Mouse (Mus musculus): ENCODE results near the gene Sik1.
A peak's percentile ranks its signal among the peaks of the same experiment; 100 is the strongest.

Sik1 gene

GRCm38 (mm10) chr17:31831866-31832576 is 23.6 kb downstream of the Sik1 start:
- DNase-seq (ENCODE audit: low spot score), result no peak

GRCm38 (mm10) chr17:31831097-31831865 is 24.3 kb downstream of the Sik1 start:
- DNase-seq (ENCODE audit: low spot score), result no peak

GRCm38 (mm10) chr17:31830506-31831075 is 25.0 kb downstream of the Sik1 start:
- DNase-seq (ENCODE audit: low spot score), result no peak

GRCm38 (mm10) chr17:31828916-31829315 is 26.7 kb downstream of the Sik1 start:
- DNase-seq (ENCODE audit: low spot score), result no peak

DNA sequence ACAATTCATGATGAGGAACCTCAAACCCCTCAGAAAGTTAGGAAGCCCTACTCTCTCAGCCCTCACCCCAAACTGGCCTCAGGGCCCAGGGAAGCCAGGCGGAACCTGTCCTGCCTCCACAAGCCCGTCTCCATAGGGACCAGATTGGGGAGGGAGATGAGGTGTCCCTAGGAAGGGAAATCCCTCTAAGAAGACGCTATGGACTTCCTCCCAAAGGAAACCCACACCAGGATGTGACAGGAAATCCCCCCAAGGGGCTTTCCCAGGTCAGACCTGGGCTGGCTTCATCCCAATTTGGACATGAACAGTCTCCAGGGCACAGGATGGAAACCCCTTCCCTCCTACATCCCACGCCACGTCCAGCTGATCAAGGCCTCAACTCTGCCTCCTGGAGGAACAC is 27.5 kb downstream of the Sik1 start:
- no peak for DNase-seq (ENCODE audit: low spot score)

DNA sequence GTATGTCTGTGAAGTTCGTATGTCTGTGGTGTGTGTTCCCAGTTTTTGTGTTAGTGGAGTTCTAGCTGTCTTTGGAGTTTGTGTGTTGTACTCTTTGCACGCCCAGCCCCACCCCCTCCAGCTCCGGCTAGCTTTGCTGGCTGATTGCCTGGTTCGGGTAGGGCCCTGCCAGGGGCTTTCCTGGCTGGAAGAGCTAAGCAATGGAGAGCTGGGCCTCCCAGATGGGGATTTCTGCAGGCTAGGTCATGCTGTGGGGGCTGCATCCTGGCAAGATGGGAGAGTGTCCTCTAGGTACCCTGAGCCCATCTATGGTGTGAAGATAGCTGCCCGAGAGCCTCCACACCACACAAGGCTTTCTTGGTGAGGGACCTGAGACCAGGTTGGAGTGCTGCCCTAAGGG is 28.4 kb downstream of the Sik1 start:
- DNase-seq (ENCODE audit: low spot score), result peak; percentile 58

GRCm38 (mm10) chr17:31826669-31827068 is 28.9 kb downstream of the Sik1 start:
- DNase-seq (ENCODE audit: low spot score), result no peak

GRCm38 (mm10) chr17:31825678-31826077 is 29.9 kb downstream of the Sik1 start:
- no peak for DNase-seq (ENCODE audit: low spot score)

GRCm38 (mm10) chr17:31824812-31825211 is 30.8 kb downstream of the Sik1 start:
- no peak for DNase-seq (ENCODE audit: low spot score)

- DNase-seq (ENCODE audit: low spot score), result no peak
Observed at GRCm38 (mm10) chr17:31821136-31821933, 34.3 kb downstream of the Sik1 start.

DNA sequence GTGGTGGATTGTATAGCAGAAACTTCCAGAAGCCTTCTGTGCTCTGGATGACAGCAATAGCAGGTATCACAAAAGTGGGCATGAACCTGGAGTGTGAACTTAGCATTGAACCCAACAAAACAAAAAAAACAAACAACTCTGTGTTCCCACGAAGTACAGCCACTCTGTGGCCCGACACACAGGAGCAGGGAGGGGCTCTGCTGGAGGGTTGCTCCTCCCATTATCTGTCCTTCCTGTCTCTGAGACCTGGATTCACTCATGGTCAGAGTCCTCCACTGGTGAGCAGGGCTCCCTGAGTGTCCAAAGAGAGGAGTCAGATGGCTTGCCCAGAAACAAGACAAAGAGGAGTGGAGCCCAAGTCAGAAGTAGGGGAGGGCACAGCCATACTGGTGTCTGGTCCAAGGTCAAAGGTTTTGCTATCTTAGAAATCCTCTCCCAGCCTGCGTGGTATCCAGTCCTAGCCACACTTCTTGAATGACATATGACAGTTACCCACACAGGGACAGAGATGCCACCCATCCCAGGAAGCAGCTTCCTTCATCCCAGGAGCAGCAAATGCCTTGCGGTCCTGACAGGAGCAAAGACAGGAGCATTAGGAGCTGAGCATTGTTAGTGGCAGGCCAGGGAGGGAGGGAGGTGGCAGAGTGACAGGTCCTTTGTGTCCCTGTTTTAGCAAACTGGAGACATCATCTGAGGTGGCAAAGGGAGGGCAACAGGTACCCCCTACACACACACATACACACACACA is 35.3 kb downstream of the Sik1 start:
- no peak for DNase-seq (ENCODE audit: low spot score)

DNA sequence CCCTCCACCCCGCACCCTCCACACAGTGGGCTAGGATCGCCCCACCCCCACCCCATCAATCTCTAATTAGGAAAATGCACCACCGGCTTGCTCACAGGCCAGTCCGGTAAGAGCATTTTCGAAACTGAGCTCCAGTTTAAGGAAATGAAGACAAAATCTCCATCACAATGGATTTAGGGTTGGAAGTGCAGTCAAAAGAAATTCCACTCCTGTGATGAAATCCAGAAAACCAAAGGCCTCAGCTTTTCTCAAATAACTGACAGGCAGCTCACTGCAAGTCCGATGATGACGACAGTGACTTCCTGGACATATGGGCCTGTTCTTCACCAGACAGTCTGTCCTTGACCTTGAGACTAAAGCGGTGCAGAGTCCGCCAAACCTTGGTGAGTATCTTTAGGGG is 36.2 kb downstream of the Sik1 start:
- DNase-seq (ENCODE audit: low spot score), result no peak

DNA sequence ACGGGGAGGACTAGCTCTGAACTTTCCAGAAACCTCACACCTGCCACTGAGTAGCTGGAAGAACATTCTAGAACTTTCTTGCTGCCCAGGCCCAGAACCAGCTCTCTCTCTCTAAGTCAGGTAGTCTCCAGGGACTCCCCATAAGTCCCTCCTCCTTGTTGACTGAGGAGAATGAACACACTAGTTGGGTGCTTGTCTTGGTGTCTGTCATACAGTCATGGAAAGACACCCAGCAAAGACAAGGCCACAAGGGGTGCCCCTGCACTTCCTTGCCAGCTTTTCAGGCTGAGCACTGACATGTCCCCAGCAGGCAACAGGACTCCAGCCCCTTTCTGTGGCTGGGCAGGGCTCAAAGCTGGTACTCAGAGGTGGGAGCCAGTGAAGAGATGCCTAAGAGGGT is 37.8 kb downstream of the Sik1 start:
- DNase-seq (ENCODE audit: low spot score), result no peak

DNA sequence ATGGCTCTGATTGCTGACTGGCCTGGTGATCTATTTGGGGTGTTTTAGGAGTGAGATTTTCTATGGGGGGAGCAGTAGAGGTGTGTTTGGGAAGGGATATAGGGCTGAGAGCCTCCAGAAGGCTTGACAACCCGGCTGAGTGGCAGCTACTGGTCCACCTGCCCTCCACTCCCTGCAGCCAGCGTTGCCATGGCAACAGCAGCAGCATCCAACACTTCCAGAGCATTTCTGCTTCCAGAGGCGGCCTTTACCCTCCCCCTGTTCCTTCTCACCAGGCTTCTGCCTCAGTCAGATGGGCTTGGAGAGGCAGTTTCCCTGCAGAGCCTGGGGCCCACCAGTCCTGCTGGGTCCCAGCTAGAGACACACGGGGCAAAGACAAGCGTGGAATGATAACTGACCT is 38.4 kb downstream of the Sik1 start:
- DNase-seq (ENCODE audit: low spot score), result no peak

DNA sequence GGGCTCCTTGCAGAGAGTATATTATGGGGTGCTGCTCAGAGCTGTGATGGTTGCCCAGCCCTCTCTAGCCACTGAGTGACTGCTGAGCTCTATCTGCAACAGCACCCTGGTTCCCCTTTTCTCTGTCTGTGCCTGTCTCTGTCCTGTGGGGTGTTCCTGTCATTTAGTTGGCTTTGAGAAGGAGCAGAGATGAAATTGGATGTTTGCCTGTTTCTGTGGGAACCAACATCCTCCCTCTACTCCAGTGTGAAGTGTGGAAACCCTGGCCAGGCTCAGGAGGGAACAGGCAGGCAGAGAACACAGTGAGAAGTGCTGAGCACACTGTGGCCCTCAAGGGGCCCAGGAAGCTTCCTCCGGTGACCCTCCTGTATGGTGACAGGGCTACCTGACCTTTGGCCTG is 40.8 kb downstream of the Sik1 start:
- no peak for DNase-seq (ENCODE audit: low spot score)

DNA sequence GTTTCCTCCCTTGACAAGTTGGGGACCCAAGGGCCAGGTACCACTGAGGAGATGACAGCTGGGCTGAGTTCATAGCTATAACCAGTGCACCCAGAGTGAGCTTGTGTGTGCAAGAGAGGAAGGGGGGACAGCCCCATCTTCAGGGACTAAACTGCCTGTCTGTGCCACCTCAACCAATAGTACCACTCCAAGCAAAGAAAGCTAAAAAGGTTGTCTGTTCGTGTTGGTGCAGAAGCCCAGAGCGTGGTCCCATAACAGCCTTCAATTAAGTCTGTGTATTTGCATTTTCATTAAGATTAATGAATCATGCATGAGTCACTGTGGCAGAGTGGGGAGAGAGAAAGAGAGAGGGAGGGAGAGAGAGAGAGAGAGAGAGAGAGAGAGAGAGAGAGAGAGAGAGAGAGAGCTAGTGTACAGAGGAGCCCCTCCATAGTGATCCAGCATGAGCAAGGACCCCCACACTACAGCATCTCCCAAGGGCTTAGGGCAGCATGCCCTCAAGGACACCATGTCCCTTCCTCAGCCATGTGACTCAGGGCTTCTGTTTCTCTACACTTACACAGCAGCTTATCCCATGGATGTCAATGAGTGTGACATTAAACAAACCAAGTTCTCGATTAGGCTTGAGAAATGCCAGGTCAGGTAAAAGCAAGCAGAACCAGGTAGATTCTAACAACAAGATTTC is 41.5 kb downstream of the Sik1 start:
- no peak for DNase-seq (ENCODE audit: low spot score)

GRCm38 (mm10) chr17:31811333-31811732 is 44.3 kb downstream of the Sik1 start:
- no peak for DNase-seq (ENCODE audit: low spot score)

DNA sequence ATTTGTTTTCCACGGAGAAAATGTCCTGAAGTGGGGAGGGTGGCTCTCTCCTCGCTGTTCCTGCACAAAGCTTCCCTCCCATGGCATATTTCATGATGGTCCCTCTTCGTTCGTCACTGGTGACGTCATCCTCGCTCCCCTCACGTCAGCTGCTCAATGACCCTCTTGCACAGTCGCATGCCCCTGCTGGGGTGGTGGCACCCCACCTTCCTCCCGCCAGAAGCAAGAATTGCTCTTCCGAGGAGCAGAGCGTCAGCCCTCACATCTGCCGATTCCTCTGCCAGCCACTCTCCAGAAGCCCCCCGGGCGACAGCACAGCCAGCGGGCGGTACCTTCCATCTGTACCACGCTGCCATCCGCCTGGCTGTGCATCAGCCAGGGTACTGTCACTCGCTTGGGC is 45.7 kb downstream of the Sik1 start:
- DNase-seq (ENCODE audit: low spot score), result no peak

- no peak for DNase-seq (ENCODE audit: low spot score)
Observed at GRCm38 (mm10) chr17:31809136-31809535, 46.5 kb downstream of the Sik1 start.

DNA sequence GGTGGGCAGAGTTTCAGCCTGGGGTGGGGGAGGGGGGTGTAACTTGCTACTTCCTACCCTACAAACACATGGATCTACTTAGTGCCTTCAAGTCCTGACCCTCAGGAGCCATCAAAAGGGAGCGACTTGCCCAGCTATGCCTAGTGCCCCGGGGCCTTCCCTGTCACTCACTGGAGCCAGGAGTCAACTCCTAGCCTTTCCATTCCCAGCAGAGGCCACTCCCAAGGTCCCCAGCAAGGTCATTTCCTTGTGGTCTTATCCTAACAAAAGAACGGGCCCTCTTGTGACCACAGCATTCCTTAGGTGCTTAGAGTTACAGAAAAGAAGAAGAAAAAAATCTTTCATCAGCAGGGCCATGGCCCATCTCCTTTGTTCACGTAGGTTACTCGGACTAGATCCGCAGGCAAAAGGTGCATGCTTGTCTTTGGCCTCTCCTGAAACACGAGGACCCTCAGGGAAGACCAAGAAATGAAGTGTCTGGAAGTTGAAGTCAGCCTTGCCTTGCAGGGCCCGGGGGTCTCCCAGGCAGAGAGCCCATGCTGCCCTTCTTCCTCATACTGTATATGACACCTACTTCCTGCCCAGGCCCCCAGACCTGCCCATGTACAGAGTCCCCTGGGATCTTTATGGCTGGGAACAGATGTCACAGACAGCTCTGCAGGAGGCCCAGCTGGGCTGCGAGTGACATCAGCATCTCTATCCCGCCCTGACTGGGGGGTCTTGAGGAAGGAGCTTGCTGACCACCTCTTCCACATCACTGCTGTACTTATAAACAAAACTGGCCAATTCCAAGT is 47.3 kb downstream of the Sik1 start:
- DNase-seq (ENCODE audit: low spot score), result no peak

Data from urinary bladder, postnatal 25 days (tissue).